Mouse (Mus musculus): ENCODE results near the gene Aoc1.

Aoc1 gene

DNA sequence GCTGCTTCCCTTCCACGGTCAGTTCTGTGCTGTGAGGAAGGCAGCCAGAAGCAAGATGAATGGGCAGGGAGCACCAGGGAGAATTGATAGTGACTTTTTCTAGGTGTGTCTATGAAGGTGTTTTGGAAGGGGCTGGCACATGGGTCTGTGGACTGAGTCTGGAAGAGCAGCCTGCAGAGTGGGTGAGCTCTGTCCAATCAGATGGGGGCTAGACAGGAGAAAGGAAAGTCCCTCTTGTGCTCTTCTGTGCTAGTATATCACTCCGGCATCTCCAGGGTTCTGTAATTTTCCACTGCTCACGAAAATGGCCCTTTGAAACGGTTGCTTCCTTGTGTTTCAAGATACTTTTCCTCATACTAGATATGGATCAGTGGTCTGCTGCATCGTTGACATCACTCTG lies at the start of gene Aoc1:
Aoc1 (plus strand) TSS at position 301 of the 400 bp plus-strand sequence.
- no peak for DNase-seq (ENCODE audit: low read depth, low spot score)

DNA sequence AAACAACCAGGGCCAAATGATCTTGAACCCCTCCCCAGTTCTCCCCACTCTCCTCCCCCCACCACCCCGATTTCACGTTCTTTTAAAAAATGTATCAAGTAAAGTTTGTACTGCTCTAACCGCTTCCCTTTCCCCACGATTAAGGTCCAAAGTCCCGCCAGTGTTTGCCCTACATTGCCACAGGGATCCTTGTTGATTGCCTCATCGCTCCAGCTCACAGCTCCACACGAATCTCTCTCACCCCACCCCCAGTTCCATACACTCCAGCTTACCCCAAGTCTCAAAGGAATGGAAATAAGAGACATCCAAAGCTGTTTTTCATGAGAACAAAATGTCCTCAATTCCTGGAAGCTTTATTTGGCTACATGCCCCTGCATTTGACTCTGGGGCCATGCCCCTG lies 47.7 kb upstream of the Aoc1 start:
- no peak for DNase-seq (ENCODE audit: low read depth, low spot score)

DNA sequence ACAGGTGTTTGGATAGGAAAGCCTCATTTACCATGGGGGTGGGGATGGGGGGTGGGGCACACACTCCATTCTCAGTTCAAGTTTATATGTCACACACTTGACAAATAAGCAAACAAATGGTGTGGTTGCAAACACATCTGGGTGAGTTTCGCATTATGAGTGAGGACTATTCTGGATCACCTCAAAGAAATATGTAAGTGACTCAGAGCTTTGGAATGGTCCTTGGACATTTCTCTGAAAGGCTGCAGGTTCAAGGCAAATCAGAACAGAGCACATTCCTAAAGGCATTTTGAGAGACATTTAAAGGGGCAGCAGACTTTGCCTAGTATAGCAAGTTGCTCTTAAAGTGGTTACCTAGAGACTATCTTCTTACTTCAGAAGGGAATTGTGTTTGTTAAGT lies 43.7 kb upstream of the Aoc1 start:
- no peak for DNase-seq (ENCODE audit: low read depth, low spot score)

DNA sequence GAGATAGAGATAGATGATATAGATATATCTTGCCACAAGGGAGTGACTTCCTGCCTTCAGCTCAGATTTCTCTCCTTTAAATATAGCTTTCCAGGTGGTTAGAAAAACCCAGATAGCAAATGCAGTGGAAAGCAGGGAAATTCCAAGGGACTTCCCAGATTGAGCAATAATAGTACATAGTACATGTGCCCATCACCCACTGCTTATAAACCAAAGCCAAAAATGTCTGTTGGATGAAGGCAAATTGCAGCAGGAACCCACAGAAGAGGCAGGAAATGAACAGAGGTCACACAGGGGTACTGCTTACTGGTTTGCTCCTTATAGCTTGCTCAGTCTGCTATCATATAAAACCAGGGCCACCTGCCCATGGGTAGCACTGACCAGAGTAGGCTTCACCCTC lies 43.0 kb upstream of the Aoc1 start:
- DNase-seq (ENCODE audit: low read depth, low spot score) = no peak

DNA sequence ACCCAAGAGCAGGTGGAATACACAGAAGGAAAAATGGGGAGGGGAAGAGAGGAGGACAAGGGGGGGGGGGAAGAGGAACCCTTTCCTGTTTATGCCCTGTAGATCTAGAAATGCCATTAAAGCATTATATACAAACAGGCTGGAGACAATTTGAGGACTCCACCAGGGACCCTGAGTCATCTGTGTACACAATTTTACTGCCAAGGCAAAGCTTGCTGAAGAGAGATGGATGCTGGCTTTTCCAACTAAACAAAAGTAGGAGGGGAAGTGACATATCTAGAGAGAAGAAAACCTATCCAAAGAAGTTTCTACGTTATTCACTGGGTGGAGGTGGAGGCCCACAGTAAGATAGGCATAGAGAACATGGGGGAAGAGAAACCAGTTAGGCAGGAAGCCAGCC lies 42.5 kb upstream of the Aoc1 start:
- DNase-seq (ENCODE audit: low read depth, low spot score) = no peak

DNA sequence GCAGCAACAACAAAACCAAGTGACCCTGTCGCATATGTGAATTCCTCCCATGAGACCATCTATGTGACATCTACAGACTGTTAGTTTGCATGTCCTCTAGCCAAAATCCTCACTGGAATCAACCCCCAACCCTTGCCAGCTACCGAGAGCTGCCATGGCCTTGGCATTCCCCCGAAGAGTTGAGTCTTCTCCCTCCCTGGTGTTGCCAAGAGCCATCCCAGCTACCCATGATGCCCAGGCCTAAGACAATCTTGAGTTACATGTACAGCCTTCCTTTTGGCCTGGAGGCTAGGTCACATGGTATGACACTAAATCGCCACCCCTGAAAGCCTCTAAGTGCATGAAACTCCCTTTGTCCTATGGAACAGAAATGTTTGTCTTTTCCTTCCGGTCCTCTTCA lies 41.6 kb upstream of the Aoc1 start:
- no peak for DNase-seq (ENCODE audit: low read depth, low spot score)

DNA sequence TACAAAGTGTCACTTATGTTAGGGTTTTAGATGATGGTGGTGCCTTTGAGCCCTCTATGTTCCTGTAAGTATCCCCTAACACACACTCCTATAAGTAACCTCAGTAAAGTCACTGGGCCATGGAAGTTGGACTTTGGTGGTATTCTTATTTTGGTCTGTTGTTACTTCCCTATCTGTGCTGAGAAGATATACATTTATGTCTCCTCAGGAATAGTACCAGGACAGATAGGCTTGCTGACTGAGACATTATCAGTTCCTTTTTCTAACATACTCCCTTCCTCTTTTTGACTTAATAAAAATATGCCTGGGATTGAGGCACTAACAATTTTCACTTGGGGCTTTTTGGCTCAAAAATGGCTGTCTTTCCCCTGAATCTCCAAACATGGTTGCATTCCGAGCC lies 40.3 kb upstream of the Aoc1 start:
- no peak for DNase-seq (ENCODE audit: low read depth, low spot score)

DNA sequence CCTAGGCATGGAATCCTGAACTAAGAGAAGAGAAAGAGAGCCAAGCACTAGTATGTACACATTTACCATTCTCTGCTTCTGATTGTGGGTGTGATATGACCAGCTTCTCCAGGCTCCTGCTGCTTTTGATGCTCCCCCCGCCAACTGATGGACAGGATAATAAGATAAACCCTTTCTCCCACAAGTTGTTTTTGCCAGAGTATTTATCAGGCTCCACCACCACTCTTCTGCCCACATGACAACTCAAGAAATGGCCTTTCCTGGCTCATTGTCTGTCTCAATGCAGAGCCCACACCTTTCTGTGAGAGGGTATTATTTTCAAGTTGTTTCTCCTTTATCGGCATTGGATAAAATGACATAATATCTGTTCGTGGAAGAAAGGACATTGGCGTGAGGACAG lies 39.2 kb upstream of the Aoc1 start:
- DNase-seq (ENCODE audit: low read depth, low spot score) = no peak

DNA sequence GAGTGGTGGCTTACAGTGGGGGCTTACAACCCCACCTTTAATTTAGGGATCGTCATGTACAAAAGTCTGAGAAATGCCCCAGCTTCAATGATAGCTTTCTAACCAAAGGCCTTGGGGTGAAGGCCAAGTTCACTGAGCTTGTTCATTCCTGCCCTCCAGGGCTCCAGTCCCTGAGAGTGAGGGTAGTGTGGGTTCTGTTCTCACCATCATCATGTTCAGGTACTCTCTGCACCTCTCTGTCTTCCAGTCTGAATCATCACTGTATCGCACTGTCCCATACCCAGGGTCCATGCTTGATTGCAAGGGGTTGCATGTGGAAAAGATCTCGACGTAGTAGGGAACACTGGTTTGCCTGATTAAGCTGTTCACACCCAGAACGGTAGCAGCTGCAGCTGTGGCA lies 37.5 kb upstream of the Aoc1 start:
- DNase-seq (ENCODE audit: low read depth, low spot score) = no peak

DNA sequence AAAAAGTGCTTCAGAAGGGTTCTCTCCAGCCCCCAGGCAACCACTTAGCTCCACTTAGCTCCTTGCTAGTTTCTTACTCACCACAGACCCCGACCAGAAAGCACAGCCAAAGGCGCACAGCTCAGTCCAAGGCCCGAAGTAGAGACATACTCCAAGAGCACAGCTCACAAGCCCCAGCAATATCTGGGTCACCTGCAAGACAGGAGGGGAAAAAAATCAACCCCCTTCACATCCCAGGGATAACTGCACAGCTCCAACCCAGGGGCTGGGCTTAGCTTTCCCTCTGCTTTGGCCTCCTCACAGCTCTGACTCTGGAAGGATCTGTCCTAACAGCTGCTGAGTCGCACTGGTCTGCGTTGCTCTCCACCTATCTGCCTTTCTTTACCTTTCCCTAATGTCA lies 36.5 kb upstream of the Aoc1 start:
- no peak for DNase-seq (ENCODE audit: low read depth, low spot score)

DNA sequence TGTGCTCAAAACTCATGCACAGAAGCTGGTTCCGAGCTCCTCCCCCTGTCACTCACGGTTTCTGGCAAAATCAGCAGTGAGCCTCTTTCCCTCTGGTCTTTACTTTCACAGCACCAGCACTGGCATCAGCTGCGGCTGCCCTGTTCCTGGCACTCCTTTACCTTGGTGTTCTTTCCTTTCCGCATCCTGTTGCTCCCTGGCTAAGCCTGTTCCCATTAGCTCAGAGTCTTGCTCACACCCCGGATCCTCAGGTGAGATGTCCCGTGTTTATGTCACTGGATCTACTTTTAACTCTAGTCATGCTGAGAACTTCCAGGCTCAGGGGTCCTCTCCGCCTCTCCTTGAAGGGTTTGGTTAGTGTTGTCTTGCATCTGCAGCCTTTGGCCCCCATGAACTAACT lies 35.2 kb upstream of the Aoc1 start:
- no peak for DNase-seq (ENCODE audit: low read depth, low spot score)

DNA sequence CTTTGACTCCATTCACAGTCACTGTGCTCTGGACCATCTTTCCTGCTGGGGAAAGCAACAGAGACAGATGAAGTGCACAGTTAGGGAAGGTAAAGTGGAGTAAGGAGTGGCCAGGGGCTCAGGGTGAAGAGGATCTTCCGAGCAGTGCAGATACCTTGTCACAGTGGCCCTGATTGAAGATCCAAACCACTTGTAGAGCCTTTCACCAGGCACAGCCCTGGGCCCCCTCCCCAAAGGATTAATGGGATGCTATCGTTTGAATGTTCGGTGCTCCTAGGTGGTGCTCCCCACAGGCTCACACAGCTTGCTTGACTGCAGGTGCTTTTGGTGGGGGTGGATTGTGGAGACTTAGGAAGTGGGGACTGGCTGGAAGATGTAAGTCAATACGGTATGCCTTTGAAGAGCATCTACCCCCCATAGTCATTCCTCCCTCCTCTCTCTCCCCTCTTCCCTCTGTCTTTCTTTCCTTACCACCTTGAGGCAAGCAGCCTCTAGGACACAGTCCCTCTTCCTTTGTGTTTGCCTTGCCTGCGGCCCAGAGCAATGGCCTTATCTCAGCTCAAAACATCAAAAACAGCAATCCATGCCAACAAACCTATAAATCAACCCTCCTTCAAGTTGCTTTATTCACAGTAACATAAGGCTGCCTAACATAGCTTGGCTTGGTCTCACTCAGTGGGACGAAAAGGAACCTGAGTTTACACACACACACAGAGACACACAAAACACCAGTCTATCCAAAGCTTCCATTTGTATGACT lies 34.2 kb upstream of the Aoc1 start:
- no peak for DNase-seq (ENCODE audit: low read depth, low spot score)

DNA sequence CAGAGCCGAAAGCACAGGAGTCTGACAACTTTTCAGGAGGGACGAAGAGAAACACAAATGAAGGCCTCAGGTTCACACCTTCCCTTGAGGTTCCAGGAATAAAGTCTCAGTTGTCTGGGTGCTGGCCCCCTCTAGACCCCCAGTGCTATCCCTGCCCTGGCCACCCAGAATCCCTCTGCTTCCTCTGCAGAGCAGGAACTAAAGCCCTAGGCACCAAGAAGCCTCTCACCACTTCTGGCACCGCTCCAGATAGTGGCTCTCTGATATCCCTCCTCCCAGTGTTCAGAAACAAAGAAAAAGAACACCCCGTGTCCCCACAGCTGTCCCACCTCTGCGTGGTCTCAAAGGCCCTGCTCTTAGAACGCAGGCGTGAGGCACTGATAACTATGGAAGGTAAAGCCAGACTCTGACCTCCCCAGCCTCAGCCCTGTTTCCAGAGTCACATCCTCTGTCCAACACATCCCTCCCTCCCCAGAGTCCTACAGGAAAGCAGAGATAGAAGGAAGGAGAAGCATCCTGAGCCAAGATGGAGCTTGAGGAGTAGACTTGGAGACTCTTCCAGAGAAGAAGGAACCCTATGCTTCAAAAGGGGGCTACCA lies 32.2 kb upstream of the Aoc1 start, which contains the start of gene Tmem176a:
Tmem176a (plus strand) TSS at position 549 of the 599 bp plus-strand sequence.
- no peak for DNase-seq (ENCODE audit: low read depth, low spot score)

DNA sequence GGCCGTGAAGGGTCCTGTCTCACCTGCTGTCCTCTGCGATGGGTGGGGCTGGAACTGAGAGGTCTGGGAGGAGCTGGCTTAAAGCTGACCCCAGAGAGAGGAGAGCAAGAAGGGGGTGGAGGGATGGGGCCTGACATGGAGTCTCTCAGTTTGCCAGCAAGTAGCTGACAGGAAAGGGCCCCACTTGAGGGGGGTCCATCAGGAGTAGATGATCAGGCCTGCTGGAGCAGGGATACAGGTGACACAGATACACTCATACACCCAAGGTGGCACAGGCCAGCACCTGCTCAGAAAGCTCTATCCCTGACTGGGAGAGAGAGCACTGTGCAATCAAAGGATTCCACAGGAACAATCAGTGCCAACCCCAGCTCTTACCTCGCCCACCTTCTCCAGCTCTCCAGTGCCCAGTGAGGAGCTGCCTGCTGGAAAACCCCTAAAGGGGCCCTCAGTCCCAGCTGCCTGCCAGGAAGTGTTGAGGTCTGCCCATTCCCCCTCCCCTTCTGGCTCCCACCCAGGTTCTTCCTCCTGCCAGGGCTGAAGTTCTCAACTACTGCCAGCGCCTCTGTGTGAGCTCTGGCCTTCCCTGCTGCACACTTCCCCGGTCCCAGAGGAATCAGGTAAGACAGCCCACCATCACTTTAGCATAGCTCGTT lies 31.6 kb upstream of the Aoc1 start, which contains the start of gene Tmem176b:
Tmem176b (minus strand) TSS at position 524 of the 653 bp plus-strand sequence.
- no peak for DNase-seq (ENCODE audit: low read depth, low spot score)

DNA sequence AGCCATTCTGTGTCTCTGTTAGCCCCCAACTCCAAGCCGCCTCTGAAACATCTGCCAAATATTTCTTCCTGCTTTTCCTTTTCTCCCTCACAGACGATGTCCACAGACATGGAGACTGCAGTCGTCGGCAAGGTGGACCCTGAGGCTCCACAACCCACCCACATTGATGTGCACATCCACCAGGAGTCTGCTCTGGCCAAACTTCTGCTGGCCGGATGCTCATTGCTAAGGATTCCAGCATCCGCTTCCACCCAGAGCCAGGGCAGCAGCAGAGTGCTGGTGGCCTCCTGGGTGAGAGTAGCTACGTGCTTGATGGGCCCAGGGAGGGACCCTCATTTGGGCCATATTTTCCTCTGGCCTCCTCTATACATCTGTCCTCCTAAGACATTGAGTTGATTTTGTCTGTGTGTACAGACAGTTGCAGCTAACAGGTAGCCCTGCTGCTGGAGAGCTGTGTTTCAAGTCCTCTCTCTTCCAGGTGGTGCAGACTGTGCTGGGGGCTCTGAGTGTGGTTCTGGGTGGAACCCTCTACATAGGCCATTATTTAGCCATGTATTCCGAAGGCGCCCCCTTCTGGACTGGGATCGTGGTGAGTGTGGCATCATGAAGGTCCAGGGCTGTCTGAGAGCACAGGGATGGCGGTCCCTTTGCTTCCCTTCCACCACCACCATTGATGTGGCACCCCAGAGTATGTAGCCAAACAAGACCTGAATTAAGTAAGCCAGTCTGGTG lies 30.4 kb upstream of the Aoc1 start:
- DNase-seq (ENCODE audit: low read depth, low spot score) = no peak

DNA sequence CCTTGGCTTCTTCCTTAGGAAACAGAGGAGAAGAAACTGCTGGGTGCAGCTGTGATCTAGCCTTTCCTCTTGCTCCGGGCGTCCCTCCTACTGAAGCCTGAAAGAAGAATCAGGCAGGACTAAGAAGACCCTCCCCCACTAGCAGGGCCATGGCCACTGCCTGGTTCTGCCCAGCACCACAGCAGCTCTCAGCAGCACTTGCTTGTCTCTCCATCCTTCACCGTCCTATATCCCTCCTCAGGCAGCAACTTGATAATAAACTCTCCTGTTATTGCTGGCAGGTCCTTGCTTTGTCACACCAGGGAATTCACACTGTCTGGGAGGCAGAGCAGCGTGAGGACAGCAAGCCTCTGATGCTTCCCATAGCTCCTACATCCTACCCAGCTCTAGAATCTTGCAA lies 27.6 kb upstream of the Aoc1 start:
- no peak for DNase-seq (ENCODE audit: low read depth, low spot score)

DNA sequence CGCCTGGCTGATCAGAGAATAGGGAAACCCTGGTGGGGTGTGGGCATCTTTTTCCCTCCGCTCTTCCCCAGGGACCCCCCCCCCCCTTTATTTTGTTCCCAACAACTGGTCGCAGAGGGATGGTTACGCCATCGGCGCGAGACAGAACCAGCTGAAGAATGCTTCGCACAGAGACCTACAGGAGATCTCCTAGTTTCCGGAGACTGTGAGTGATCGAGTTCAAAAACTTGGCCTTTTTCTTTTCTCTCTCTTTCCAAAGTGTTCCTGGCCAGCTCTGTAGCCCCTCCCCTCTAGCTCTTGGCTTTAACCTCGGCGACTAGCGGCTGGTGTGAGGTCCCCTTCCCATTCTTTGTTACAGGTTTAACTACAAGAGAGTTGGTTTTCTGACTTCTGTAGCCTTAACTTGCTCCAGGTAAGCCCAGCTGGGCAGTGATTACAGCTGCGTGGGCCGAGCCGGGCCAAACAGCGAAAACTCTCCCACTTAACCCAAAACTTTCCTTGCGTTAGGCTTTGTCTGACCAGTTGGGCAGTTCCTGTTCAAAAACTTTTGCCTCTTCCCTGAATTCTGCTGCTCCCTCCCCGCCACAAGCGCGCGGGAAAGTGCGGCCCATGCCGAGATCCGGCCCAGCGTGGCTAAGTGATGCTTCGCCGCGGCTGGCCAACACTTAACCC lies 20.7 kb upstream of the Aoc1 start:
- no peak for DNase-seq (ENCODE audit: low read depth, low spot score)

DNA sequence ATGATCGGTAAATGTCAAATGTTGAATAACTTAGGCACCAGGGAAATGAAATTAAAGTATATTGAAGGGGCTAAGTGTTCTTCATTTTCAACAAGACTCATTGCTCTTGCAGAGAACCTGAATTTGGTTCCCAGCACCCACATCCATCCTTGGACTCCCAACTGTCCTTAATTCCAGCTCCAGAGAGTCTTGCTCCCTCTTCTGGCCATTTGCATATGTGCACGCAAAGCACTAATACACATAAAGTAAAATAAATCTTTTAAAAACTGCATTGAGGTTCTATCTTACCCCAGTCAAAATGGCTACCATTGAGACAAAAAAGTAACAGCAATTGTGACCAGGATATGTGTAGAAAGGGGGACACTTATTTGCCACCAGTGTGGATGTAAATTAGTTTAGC lies 18.5 kb upstream of the Aoc1 start:
- DNase-seq (ENCODE audit: low read depth, low spot score) = no peak

DNA sequence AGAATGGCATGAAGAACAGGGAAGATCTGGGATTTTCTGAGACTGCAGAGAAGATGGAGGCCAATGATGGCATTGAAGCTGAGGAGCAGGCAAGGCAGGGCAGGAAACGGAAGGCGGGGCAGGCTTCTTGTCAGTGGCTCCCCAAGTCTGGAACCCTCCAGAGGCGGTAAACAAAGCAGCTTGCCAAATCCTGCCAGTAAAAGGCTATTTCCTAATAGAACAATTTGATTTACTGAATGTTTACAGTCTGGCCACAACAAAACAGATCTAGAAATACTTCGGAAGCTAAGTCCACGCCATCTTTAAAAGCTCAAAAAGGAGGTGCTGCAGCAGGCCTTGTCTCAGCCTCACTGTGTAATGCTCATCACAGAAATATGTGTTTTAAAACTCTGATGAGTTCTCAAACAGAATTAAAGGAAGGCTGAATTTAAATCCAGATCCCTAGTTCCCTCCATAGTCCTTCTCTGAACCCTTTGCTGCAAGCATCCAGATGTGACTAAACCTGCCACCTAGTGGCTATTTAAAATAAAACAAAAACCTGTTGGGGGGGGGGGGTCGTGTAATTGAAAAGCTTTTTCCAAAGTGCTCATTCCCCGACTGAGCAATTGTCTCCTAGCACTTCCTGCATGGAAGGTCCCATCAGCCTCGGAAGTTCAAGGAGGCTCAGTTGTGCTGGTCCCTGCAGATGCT lies 14.9 kb upstream of the Aoc1 start:
- no peak for DNase-seq (ENCODE audit: low read depth, low spot score)

DNA sequence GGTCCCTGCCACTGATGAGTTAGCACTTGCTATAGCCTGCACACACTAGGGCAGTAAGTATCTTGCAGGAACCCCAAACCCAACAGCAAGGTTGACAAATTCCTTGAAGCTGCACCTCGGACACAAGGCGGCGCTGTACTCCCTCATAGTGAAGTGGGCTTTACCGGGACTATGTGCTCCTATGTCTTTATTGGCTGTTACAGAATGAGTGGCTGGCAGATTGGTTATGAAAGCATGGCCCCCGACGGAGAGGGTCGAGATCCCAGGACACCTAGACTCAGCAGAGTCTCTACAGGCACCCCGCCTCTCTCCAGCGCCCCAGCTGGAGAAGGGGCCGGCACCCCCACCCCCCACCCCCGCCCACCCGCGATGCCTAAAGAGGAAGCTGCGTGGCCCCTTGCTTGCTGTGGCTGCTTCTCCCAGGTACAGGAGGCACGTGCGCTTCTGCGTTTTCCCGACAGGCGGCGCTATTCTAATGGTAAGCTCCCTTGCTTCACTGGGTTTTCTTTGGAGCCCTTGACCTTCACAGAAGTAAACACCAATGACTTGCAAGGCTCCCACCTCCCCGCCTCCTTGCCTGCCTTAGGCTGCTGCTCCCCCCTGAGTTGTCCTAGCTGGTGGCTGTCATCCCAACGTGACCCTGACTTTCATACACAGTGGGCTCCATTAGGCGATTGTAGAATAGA lies 12.4 kb upstream of the Aoc1 start:
- no peak for DNase-seq (ENCODE audit: low read depth, low spot score)

DNA sequence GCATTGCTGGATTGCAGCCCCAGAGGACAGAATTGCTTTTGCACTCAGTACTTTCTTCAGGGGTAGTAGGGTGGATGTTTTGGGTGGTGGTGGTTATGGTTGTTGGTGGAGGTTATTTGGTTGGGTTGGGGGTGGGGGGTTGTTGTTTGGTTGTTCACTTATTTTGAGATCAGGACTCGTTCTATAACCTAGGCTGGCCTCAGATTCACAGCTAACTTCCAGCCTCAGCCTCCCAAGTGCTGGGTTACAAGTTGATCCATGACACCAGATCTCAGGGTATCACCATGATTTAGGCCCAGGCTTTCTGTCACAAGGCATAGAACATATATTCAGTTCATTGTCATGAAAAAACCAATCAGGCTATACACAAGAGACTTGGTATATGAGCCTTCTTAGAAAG lies 11.8 kb upstream of the Aoc1 start:
- DNase-seq (ENCODE audit: low read depth, low spot score) = no peak

All from c-Kit-negative CD71-positive TER-119-positive erythroid progenitor cells, embryonic 14.5 days (primary cell).